Mouse (Mus musculus) layer of hippocampus, adult 9-10 months (tissue): Measurements from ENCODE around the gene Prex1.

Experiments
- DNase-seq: peaks from one replicate; pipeline ENCODE4 v3.0.0; 2022; ENCODE audit warnings: low spot score

Prex1 gene

DNA sequence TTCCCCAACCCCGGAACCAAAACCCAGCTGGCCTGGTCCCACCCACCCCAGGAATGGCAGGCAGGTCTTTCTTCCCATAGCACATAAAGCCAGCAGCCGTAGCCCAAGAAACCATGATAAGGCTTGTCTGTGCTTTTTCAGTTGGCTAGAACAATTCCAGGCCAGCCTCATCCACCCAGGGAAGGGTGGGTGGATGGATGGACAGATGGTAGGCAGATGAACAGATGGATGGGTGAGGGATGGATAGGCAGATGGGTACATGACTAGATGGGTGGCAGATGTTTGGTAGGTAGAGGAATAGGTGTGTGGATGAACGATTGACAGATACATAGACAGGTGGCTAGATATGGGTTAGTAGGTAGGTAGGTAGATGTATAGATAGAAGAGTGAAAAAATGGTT, 110.7 kb downstream of the Prex1 start:
- no peak for DNase-seq

GRCm38 (mm10) chr2:166601420-166601819, 112.2 kb downstream of the Prex1 start:
- no peak for DNase-seq

DNA sequence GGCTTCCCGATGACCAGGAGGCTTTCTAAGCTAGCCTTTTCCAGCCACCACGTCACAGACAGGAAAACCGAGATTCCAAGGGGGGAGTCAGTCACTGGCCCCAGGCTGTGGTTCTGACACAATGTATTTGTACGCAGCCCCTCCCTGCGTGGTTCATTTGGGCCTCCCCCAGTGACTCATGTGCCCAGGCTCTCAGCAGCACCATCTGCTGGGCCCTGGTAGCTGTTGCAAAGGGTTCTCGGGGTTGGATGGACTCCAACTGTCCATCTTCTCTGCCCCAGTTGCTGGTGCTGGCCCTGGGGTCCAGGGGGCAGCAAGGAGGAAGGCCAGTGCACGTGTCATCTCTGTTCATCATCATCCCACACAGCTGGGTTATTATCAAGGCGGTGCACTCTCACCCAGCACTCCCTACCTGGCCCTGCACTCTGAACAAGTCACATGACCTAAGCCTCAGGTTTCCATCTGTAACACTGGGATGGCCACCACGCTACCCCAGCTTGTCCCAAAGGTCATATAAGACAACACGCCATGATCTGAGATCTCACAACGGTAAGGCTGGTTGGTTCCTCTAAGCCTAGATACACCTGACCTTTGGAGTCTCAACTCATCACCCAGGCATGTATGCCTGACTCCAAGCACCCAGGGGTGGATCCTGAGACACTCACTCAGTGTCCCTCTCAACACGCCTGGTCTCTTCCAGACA, 115.0 kb downstream of the Prex1 start:
- no peak for DNase-seq

- no peak for DNase-seq
Measured at GRCm38 (mm10) chr2:166597763-166598162, 115.9 kb downstream of the Prex1 start.

- DNase-seq: peak; percentile 67
Measured at GRCm38 (mm10) chr2:166592034-166592912, 121.4 kb downstream of the Prex1 start.

GRCm38 (mm10) chr2:166584491-166584890, 129.1 kb downstream of the Prex1 start:
- DNase-seq: no peak

DNA sequence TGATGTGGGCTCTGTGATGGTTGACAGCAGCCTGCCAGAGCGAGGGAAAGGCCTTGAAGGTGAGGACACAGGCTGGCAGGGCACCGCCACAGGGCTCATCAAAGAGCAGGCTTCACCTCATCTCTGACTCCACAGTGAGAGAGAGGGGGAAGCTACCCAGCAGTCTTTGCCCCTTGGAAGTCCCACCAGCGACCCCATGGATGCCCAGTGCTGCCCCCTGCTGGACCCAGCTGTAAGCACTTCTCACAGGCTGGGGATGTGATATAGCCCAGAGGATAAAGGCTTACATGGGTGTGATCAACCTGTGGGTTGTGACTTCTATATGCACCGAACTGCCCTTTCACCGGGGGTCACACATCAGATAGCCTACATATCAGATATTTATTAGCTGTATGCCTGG, 130.3 kb downstream of the Prex1 start:
- no peak for DNase-seq

DNA sequence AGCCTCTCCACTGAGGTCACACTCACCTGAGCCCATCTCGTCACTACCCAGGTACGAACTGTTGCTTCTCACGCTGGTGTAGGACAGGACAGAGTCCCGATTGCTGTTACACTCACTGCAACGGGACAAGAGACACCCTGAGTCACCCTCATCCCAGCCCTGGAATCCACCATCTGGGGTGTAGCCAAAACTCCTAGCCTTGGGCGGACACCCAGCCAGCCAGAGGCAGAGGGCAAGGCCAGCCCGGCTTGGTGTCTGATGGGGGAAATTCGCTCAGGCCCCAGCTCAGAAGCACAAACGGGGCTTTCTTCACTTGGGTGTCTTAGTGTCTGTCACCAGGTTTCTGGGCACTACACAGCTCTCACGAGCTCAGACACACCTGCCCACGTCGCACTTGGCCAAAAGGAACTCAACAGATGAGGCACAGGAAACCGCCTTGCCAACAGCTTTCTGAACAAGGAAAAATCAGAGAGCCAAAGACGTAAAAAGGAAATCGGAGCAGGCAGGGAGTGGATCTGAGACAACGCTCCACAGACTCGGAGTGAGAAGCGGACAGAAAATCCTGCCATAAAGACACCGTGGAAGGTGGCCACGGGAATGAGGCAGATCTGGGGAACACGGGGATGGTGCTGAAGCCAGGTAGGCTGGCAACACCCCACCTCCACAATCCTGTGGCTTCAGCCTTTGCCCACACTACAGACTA, 131.6 kb downstream of the Prex1 start:
- DNase-seq: no peak

GRCm38 (mm10) chr2:166579793-166580192, 133.8 kb downstream of the Prex1 start:
- no peak for DNase-seq

GRCm38 (mm10) chr2:166579361-166579760, 134.3 kb downstream of the Prex1 start:
- no peak for DNase-seq

DNA sequence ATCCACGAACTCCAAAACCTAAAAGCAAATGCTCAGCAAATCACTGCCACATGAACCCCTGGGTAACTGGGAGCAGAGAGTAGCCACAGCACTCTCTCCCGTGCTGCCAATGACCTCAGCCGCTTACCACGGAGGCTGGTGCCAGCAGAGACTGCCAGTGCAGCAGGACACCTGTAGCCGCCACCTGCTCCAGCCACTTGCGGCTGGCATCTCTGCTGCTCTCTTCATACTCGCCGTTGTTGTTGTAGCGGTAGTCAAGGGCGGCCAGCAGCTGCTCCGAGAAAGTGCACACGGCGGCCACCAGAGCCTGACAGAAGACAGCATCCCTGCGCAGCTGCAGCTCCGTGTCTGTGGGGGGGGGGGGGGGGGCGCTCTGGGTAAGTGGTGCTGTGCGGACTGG, 138.2 kb downstream of the Prex1 start:
- DNase-seq: no peak

DNA sequence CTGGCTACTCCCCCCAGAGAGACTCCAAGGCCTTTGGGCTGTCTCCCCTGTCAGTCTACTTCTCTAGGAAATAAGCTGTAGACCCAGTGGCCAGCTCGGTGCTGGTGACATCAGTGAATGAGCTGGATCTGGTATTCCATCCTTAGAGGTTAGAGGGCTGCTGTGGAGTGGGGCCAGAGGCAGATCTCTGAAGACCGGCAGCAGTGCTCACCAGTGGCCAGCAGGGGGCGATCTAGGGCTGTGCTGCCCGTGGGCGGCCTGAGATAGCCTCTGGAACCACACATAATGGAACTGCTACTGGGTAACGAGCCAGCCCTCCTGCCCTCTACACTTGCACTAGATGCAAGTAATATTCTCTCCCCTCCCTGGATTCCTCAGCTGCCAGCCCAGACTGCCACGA, 138.7 kb downstream of the Prex1 start:
- no peak for DNase-seq

GRCm38 (mm10) chr2:166573621-166574020, 140.0 kb downstream of the Prex1 start:
- DNase-seq: no peak

DNA sequence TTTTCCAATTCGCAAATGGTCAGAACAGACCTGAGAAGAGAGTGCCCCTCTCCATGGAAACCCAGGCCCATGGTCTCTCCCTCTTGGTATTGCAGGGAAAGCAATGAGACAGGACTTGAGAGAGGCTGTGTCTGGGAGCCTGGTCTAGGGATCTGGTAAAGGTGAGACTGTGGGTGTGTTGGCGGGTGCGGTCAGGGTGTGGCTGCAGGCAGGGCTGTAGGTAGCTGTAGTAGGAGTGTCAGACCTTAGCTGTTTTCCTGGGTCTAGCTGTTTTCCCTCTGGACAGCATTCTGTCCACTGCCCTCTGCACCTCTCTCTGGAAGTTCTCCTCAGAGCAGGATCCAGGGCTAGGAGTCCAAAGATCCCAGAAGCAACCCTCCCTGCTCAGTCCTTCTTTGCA, 141.3 kb downstream of the Prex1 start:
- no peak for DNase-seq

DNA sequence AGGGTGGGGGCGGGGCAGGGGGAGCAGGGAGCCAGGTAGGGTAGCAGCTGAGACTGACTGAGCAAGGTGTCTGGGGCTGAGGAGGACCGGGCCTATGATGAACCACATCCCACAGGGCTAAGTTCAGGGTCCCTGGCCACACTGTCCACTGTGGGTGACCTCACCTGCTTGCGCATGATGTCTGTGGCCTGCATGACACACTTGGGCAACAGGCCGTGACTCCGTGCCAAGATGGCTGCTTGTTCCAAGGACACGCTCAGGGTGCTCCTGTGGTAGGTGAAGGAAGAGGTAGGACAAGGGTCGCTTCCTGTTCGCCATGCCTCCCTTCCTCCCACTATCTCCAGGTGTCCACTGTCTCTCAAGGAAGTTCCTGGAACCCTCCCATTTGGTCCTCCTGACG, 144.4 kb downstream of the Prex1 start:
- no peak for DNase-seq

GRCm38 (mm10) chr2:166565503-166565902, 148.1 kb downstream of the Prex1 start:
- DNase-seq: no peak

- DNase-seq: no peak
Measured at GRCm38 (mm10) chr2:166564455-166564854, 149.2 kb downstream of the Prex1 start.

- DNase-seq: peak; percentile 61
Measured at GRCm38 (mm10) chr2:166563890-166564289, 149.7 kb downstream of the Prex1 start.

GRCm38 (mm10) chr2:166563076-166563475, 150.6 kb downstream of the Prex1 start:
- no peak for DNase-seq

GRCm38 (mm10) chr2:166561781-166562180, 151.9 kb downstream of the Prex1 start:
- no peak for DNase-seq

DNA sequence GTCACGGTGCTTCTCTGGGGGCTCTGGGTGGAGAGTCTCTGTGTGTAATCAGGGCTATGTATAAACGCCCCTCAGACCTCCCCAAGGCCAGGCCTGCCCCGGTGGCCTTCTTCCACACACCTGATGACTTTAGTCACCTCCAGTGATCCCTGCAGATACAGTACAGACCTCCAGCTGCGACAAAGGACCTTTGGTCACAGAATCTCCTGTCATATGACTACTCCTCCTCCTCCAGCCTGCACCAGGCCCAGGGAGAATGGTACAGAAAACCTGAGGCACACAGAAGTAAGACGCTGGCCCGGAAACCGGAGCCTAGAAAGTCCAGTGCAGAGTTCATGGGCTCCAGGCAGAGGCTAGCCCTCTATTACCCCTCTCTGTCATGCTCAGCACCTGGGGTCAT, 152.8 kb downstream of the Prex1 start:
- DNase-seq: no peak

GRCm38 (mm10) chr2:166559531-166559930, 154.1 kb downstream of the Prex1 start:
- DNase-seq: no peak

DNA sequence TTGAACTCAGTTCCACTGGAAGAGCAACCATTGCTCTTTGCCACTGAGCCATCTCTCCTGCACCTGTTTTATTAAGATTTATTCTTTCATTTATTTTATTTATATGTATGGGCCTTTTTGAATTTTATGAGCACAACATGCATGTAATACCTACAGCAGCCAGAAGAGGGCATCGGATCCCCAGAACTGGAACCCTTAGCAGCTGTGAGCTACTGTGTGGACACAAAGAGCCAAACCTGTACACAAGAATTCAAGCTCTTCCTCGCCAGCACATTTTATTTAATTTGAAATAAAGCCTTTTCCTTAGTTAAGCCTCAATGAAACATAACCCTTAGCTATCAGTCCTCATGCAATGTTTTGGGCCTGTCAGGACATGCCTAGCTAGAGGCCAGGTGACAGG, 158.1 kb downstream of the Prex1 start:
- DNase-seq: no peak
